Mouse (Mus musculus) heart, adult 18-20 months (tissue): ENCODE data around the gene Pced1b. TPM values are rescaled to one million over a fixed set of nuclear protein-coding genes. Genes with fewer than 3 reads are reported as not detected.
"Not testable (repeated sequence)": the region's sequence is repeated elsewhere in the genome, so short reads cannot be mapped to it uniquely, and the experiment has no call there.

Experiments used
- DNase-seq, 2 experiments: peaks; one replicate each; pipeline ENCODE4 v3.0.0; 2021 to 2022; ENCODE audit warnings: mixed read lengths in 1 of 2
- total RNA-seq, 2 experiments: library from RNA; stranded (reverse); gene quantifications; 2 replicates each; pipeline ENCODE4 v1.2.3; 2021

The Pced1b gene
- total RNA-seq, 2 experiments from 2014 or later: 1.9 to 4.4 TPM

GRCm38 (mm10) chr15:97372611-97373131 is 125.8 kb downstream of the Pced1b start:
- DNase-seq: no peak

DNA sequence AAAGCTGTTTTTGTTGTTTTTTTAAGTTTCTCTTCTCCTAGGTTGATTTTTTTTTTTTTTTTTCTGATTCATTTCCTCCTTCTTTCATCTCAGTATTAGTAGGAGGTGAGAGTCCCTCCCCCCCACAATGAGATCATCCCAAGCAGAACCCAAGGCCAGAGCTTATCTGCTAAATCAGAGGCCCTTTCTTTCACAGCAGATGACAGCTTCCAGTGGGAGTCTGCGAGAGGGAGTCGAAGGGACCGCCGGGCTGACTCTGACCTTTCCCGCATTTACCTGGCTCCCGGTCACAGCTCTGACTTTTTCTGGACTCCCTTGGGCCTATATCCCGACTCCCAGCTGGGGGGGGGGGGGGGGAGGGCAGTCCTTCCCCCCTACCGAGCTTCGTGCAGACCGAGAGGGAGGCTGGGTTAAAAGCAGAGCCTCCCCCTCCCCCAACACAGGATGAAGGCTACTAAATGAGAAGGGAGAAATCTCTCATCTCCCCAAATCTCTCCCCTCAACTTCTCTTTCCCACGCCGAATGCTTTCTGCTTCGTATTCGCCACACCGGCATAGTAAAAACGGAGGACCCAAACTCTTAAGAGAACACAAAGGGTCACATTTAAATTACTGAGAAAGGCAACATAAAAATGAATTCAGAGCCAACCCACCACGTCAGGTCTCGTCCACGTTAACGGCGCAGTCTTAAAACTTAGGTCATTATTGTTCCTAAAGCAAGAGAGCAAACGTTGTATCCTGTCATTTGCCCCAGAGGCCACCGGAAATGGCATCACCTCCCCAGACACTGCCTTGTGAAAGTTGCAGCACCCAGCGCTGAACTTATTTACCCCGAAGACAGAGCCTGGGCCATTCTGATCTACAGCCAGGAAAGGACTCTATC is 126.5 kb downstream of the Pced1b start:
- peak; percentile 31 to 48 for DNase-seq

- no peak for DNase-seq
These were observed 127.4 kb downstream of the Pced1b start for GRCm38 (mm10) chr15:97374085-97374844.

GRCm38 (mm10) chr15:97374845-97375720 is 128.2 kb downstream of the Pced1b start:
- no peak for DNase-seq

- DNase-seq: peak; percentile 17 to 20
These were observed 129.3 kb downstream of the Pced1b start for GRCm38 (mm10) chr15:97376081-97376742.

DNA sequence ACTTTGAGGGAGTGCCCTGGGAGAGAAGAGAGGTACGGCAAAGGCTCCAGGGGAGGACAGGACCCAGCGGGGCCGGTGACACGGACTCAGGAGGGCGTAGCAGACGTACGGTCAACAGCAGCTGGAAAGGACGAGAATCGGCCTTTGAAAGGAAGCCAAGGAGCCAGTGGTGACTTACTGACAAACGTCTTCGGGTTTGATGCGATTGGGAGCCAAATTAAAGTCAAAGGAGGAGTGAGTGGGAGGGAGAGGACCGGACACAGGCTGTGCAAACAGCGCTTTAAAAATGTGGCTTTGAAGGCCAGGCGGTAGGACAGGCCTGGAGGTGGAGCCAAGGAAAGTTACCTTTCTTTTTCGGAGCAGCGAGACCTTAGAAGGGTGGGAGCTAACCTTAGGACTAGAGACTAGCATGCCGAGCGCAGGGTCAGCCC is 129.9 kb downstream of the Pced1b start:
- DNase-seq: peak; percentile 40 to 41

DNA sequence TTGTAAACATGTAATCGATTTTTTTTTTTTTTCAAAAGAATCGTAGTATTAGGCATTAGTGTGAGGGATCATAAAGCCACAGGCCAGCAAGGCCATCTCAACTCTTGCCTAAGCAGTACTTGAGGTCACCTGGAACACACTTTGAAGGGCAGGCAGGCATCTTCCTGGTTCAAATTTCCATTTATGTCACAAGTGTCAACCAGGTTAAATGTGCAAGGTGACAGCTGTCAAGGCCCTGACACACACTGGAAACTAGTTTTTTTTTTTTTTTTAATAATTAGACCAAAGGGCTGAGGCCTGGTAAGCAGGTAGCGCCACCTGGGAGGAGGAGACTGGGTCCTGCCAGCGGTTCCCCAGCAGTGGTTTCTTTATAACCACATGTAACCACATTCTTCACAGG is 131.2 kb downstream of the Pced1b start:
- DNase-seq: no peak

DNA sequence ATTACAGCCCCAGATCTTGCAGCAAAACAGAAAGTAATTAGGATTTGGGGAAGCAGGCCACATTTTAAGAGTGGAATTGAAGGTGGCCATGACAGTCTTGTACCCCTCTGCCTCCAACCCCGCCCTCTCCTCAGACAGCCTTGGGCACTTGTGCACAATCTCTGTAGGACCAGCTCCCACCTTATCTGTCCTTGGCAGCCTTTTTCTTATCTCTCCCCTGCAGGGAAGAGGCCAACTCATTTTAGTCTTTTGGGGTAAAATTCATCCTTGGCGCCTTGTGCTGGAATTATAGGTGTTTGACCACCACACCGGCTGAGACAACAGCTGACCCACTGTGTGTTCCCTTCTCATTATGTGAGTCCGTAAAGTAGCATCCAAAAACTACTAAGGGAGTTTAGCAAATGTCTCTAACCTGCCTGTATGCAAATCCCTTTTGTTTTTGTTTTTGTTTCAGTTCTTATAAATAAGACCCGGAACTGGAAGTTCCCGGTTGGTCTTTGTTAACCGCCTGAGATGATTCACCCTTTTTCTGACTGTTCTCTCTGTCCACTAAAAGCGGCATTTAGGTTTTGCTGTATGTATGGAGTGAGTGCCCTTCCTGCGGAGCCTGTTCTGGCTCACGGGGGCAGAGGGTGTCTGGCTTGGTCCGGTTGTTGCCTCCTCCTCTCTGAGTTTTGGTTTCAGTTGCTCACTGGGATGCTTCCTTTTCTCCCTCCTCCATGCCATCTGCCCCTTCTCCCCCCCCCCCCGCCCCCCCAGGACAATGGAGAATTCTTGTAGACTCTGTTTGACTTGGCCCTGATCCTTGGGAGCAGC is 132.8 kb downstream of the Pced1b start:
- DNase-seq: no peak

- DNase-seq: no peak
These were observed 135.7 kb downstream of the Pced1b start for GRCm38 (mm10) chr15:97382567-97382966.

- DNase-seq: no peak
These were observed 136.7 kb downstream of the Pced1b start for GRCm38 (mm10) chr15:97383523-97384141.

GRCm38 (mm10) chr15:97384170-97385018 is 137.5 kb downstream of the Pced1b start:
- DNase-seq: no peak

- not testable (repeated sequence) for DNase-seq
These were observed 138.3 kb downstream of the Pced1b start for GRCm38 (mm10) chr15:97385174-97385573.

GRCm38 (mm10) chr15:97387793-97388192 is 140.9 kb downstream of the Pced1b start:
- no peak for DNase-seq

GRCm38 (mm10) chr15:97389577-97389976 is 142.7 kb downstream of the Pced1b start:
- DNase-seq: no peak

DNA sequence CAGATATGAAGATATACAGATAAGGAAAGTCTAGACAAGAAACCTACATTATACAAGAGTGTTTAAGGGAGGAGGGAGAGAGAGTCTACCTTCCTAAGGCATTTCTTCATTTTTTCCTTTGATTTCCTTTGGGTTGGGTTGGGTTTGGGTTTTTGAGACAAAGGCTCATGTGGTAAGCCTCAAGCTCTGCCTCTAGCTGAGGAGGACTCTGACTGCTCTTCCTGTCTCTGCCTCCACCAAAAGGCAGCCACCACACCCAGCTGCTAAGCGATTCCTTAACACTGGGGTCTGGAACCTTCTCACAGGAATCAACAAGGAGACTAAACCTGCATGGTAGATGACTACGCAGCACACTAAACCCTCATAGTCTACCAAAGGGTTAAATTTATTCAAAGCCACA is 143.9 kb downstream of the Pced1b start:
- no peak for DNase-seq

- no peak for DNase-seq
These were observed 144.5 kb downstream of the Pced1b start for GRCm38 (mm10) chr15:97391436-97391835.

GRCm38 (mm10) chr15:97394561-97394960 is 147.7 kb downstream of the Pced1b start:
- no peak for DNase-seq

GRCm38 (mm10) chr15:97396586-97397299 is 149.8 kb downstream of the Pced1b start:
- DNase-seq: no peak
